Mouse (Mus musculus): ENCODE results near the gene Yy1.

DNA sequence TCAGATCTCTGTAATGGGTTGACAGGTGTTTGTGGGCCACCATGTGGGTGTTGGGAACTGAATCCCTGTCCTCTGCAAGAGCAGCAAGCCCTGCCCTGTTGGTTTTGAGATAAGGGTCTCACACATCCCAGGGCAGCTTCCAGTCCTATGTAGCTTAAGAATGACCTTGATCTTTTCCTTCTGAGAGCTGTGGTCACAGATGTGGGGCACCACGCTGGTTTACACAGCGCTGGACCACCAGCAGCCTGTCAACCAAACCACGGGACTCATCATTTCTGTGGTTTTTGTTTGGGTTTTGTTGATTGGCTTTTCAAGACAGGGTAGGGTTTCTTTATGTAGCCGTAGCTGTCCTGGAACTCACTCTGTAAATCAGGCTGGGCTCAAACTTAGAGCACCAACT lies 7.6 kb upstream of the Yy1 start:
- TF ChIP-seq GATA1 (IDR thresholded peaks at IDR 0.05; ENCODE audit: borderline replicate concordance, low read length) (no peak), FLI1 (IDR thresholded peaks at IDR 0.05; ENCODE audit: low read length) (no peak)

All from megakaryocyte, embryonic 14.5 days (primary cell).